Mouse (Mus musculus): ENCODE results near the gene Tigar. TPM values are rescaled to one million over a fixed set of nuclear protein-coding genes. Genes with fewer than 3 reads are reported as not detected.

The Tigar gene
- total and polyA plus RNA-seq, 3 experiments = 1.1 to 4.7 (median 2.5) TPM

GRCm38 (mm10) chr6:127152106-127152951, 43.0 kb upstream of the Tigar start, which contains the start of gene Ccnd2:
TSS of gene Ccnd2 (minus strand) at chr6:127152193.
- Histone ChIP-seq H3K27me3 (ENCODE audit: insufficient read depth, low read length) (peaks cover 23% of the 10 kb centered on the region), H3K4me1 (ENCODE audit: insufficient read depth, low read depth, low read length) (peaks cover 56% of the 10 kb centered on the region), H3K4me3 (ENCODE audit: low read depth, low read length) (peak within 1 kb of the TSS; percentile 99), H3K9me3 (replicated peaks) (no peaks in the 10 kb centered on the region), H3K36me3 (replicated peaks) (peaks cover 19% of the 10 kb centered on the region)
- no peak for TF ChIP-seq TAL1 (conservative IDR thresholded peaks at IDR 0.05; ENCODE audit: low read depth, low read length)
- no peak for TF ChIP-seq POLR2AphosphoS5 (IDR thresholded peaks at IDR 0.05; ENCODE audit: insufficient replicate concordance, low read depth, low read length)
- no peak for TF ChIP-seq GATA2 (IDR thresholded peaks at IDR 0.05; ENCODE audit: borderline replicate concordance, low read depth, low read length)
- TF ChIP-seq GATA1 (IDR thresholded peaks at IDR 0.05; ENCODE audit: borderline replicate concordance, low read length) = no peak
- TF ChIP-seq CTCF (IDR thresholded peaks at IDR 0.05; ENCODE audit: low read depth, low read length) = no peak
- ATAC-seq (ENCODE audit: extremely low read depth, insufficient number of reproducible peaks, low FRiP score, poor library complexity, severe bottlenecking) (peak; percentile 32), DNase-seq (ENCODE audit: low spot score) (peak; percentile 84)

DNA sequence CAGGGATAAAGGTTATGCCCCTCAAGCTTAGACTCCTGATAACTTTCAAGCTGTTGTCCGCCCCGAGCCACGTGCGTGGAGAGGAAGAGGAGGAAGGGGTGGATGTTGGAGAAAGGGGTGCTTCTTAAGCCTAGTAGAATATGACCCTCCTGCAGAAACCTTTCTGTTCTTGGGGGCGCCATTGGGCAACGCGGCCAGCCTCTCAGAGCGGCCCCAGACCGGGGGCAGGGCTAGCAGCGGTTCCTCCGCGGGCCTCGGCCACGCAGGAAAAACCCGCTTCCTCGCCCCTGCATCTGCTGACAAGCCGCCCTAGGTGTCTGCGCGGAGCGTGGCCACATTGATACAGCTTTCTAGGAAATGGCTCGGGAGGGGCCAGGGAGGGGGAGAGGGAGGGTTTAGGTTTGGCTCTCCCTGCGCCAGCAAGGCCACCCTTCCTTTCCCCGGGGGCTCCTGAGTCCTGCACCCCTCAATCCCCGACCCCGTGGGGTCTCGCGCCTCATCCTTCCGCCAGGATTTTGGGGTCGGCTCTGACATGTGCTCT, 42.3 kb upstream of the Tigar start:
- peak; percentile 25 for ATAC-seq (ENCODE audit: extremely low read depth, insufficient number of reproducible peaks, low FRiP score, poor library complexity, severe bottlenecking)

GRCm38 (mm10) chr6:127150663-127151564, 41.6 kb upstream of the Tigar start:
- Histone ChIP-seq H3K4me3 (ENCODE audit: low read depth, low read length) (peak overlapping the region; percentile 99), H3K9me3 (replicated peaks) (no peaks in the 10 kb centered on the region), H3K27me3 (ENCODE audit: insufficient read depth, low read length) (peaks cover 18% of the 10 kb centered on the region; the same call in 1 of the 2 replicates), H3K36me3 (replicated peaks) (peaks cover 33% of the 10 kb centered on the region), H3K4me1 (ENCODE audit: insufficient read depth, low read depth, low read length) (peaks cover 70% of the 10 kb centered on the region)
- DNase-seq (ENCODE audit: low spot score) (peak; percentile 97), ATAC-seq (ENCODE audit: extremely low read depth, insufficient number of reproducible peaks, low FRiP score, poor library complexity, severe bottlenecking) (peak; percentile 43)
- TF ChIP-seq GATA1 (IDR thresholded peaks at IDR 0.05; ENCODE audit: borderline replicate concordance, low read length) (no peak), GATA2 (IDR thresholded peaks at IDR 0.05; ENCODE audit: borderline replicate concordance, low read depth, low read length) (no peak), CTCF (IDR thresholded peaks at IDR 0.05; ENCODE audit: low read depth, low read length) (no peak), POLR2AphosphoS5 (IDR thresholded peaks at IDR 0.05; ENCODE audit: insufficient replicate concordance, low read depth, low read length) (0 out of 2 replicates have a peak, but pooled peaks have one; percentile 80), TAL1 (conservative IDR thresholded peaks at IDR 0.05; ENCODE audit: low read depth, low read length) (no peak)

More for the DNA sequence above, 42.3 kb upstream of the Tigar start:
- peaks cover 26% of the 10 kb centered on the region for H3K36me3 ChIP-seq (replicated peaks)
- H3K4me3 ChIP-seq (ENCODE audit: low read depth, low read length) = peak overlapping the region; percentile 99
- H3K27me3 ChIP-seq (ENCODE audit: insufficient read depth, low read length) = peaks cover 18% of the 10 kb centered on the region; the same call in 1 of the 2 replicates
- peaks cover 63% of the 10 kb centered on the region for H3K4me1 ChIP-seq (ENCODE audit: insufficient read depth, low read depth, low read length)
- DNase-seq (ENCODE audit: low spot score) = peak; percentile 69
- no peaks in the 10 kb centered on the region for H3K9me3 ChIP-seq (replicated peaks)
- TF ChIP-seq TAL1 (conservative IDR thresholded peaks at IDR 0.05; ENCODE audit: low read depth, low read length) = no peak
- TF ChIP-seq CTCF (IDR thresholded peaks at IDR 0.05; ENCODE audit: low read depth, low read length) = no peak
- no peak for TF ChIP-seq GATA2 (IDR thresholded peaks at IDR 0.05; ENCODE audit: borderline replicate concordance, low read depth, low read length)
- TF ChIP-seq GATA1 (IDR thresholded peaks at IDR 0.05; ENCODE audit: borderline replicate concordance, low read length) = no peak
- TF ChIP-seq POLR2AphosphoS5 (IDR thresholded peaks at IDR 0.05; ENCODE audit: insufficient replicate concordance, low read depth, low read length) = no peak

- DNase-seq (ENCODE audit: low spot score) (peak; percentile 35), ATAC-seq (ENCODE audit: extremely low read depth, insufficient number of reproducible peaks, low FRiP score, poor library complexity, severe bottlenecking) (no peak)
- 0 out of 2 replicates have a peak, but pooled peaks have one; percentile 17 for TF ChIP-seq POLR2AphosphoS5 (IDR thresholded peaks at IDR 0.05; ENCODE audit: insufficient replicate concordance, low read depth, low read length)
- no peak for TF ChIP-seq CTCF (IDR thresholded peaks at IDR 0.05; ENCODE audit: low read depth, low read length)
- Histone ChIP-seq H3K36me3 (replicated peaks) (peaks cover 40% of the 10 kb centered on the region), H3K4me3 (ENCODE audit: low read depth, low read length) (peak overlapping the region; percentile 99), H3K9me3 (replicated peaks) (no peaks in the 10 kb centered on the region), H3K27me3 (ENCODE audit: insufficient read depth, low read length) (peaks cover 10% of the 10 kb centered on the region; the same call in 1 of the 2 replicates), H3K4me1 (ENCODE audit: insufficient read depth, low read depth, low read length) (peaks cover 71% of the 10 kb centered on the region)
Observed at GRCm38 (mm10) chr6:127149944-127150662, 40.7 kb upstream of the Tigar start.

DNA sequence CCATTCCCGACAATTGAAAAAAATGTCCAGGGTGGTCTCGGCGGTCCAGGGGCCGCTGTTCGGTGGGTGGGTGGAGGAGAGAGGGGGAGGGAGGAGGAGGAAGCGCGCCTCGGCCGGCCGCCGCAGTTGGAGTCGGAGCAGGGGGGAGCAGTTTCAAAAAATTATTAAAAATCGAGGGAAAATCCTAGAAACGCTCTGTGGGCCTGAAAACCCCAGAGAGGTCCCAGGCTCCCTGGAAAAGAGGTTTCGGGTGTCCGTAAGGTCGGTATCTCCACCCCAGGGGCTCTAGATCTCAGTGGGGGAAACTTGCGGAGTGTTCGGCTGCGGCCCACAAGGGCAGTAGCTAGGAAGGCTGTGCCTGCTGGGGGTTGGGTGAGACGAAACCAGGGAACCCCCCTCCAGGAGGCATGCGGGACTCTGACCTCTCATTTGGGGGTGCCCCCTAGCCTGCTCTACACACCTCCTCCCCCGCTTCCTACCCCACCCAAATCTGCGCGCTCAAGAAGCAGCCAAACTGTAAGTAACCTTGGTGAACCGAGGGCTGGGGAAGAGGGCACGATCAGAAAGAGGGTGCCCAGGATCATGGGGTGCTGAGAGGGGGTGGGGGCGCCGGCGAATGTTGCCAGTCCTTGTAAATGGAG, 40.1 kb upstream of the Tigar start:
- TF ChIP-seq GATA1 (IDR thresholded peaks at IDR 0.05; ENCODE audit: borderline replicate concordance, low read length) = no peak
- TF ChIP-seq TAL1 (conservative IDR thresholded peaks at IDR 0.05; ENCODE audit: low read depth, low read length) = no peak
- no peak for TF ChIP-seq CTCF (IDR thresholded peaks at IDR 0.05; ENCODE audit: low read depth, low read length)
- TF ChIP-seq POLR2AphosphoS5 (IDR thresholded peaks at IDR 0.05; ENCODE audit: insufficient replicate concordance, low read depth, low read length) = no peak; the same call in 1 of the 2 replicates
- no peak for TF ChIP-seq GATA2 (IDR thresholded peaks at IDR 0.05; ENCODE audit: borderline replicate concordance, low read depth, low read length)
- H3K4me1 ChIP-seq (ENCODE audit: insufficient read depth, low read depth, low read length) = peaks cover 72% of the 10 kb centered on the region
- ATAC-seq (ENCODE audit: extremely low read depth, insufficient number of reproducible peaks, low FRiP score, poor library complexity, severe bottlenecking) (no peak), DNase-seq (ENCODE audit: low spot score) (peak; percentile 33)
- peaks cover 5% of the 10 kb centered on the region; the same call in 1 of the 2 replicates for H3K27me3 ChIP-seq (ENCODE audit: insufficient read depth, low read length)
- H3K36me3 ChIP-seq (replicated peaks) = peaks cover 46% of the 10 kb centered on the region
- H3K9me3 ChIP-seq (replicated peaks) = no peaks in the 10 kb centered on the region
- peak overlapping the region; percentile 99 for H3K4me3 ChIP-seq (ENCODE audit: low read depth, low read length)
